9 mouse cellular contexts compared by ENCODE assay signal in the genomic region with DNA sequence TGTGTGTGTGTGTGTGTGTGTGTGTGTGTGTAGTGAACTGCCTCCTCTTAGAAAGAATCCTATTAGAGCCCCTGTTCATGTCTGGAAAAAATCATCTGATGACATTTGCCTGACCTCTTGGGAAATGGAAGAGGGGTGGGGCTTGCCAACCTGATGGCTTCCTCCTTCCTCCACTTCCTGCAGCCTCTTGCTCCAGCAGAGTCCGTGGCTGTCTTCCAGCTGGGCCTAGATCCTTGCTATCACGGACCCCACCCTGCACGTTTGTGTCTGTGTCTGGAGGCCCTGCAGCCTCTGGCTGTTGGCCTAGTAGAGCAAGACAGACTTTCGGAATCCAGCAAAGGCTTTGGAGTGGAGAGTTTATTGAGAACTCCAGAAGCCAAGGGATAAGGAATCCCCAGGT.
DNase-seq lines count a peak whose midpoint lies in the region; ATAC-seq and TF ChIP-seq lines count a peak whose summit lies in the region.
"Had no signal": no experiment of that assay in that cellular context is flagged by ENCODE, and none has a peak within 500 bp of the region (broad histone marks: within the 10 kb centered on the region; RNA-seq: fewer than 3 reads in every experiment).

No protein-coding gene starts in this region.

- ATAC-seq in embryonic facial prominence, embryonic 14.5 days (ENCODE audit: low read depth) = no peak

- peak overlapping the region; percentile 69 for H3K27ac ChIP-seq in embryonic facial prominence, embryonic 14.5 days (replicated peaks; ENCODE audit: low read depth, low read length)
- H3K27ac ChIP-seq: liver, embryonic 13.5 days had no signal

- no peak overlapping the region for H3K4me3 ChIP-seq in embryonic facial prominence, embryonic 14.5 days (ENCODE audit: low read depth, low read length)
- H3K4me3 ChIP-seq in lung, adult 2 months (replicated peaks; ENCODE audit: extremely low read depth, low read depth, low read length) = no peak overlapping the region
- H3K4me3 ChIP-seq: liver, embryonic 13.5 days had no signal

- no peak for TF ChIP-seq POLR2A in lung, adult 2 months (IDR thresholded peaks at IDR 0.05; ENCODE audit: borderline replicate concordance, extremely low read depth, low read depth, low read length)

- H3K4me1 ChIP-seq in embryonic facial prominence, embryonic 14.5 days (ENCODE audit: control insufficient read depth, insufficient read depth, low read length) = peaks cover 25% of the 10 kb centered on the region
- H3K4me1 ChIP-seq in lung, adult 2 months (ENCODE audit: control insufficient read depth, insufficient read depth, low read length) = peaks cover 9% of the 10 kb centered on the region
- H3K4me1 ChIP-seq: liver, embryonic 13.5 days had no signal

- peak; percentile 69 to 80 for DNase-seq in adrenal gland, adult (ENCODE audit: inconsistent age in 2 of 2, low spot score in 1 of 2)
- DNase-seq in embryonic facial prominence, embryonic 14.5 days (ENCODE audit: low spot score) = peak; percentile 82
- peak; percentile 79 to 82 for DNase-seq in heart, postnatal 14 days
- peak; percentile 61 for DNase-seq in lung, adult 2 months
- no peak for DNase-seq in layer of hippocampus, adult 18-20 months (ENCODE audit: low spot score in 2 of 2)
- DNase-seq in right cerebral cortex, postnatal 25 days = no peak
- DNase-seq in frontal cortex, postnatal 25 days (ENCODE audit: low spot score in 2 of 2) = no peak
- DNase-seq in layer of hippocampus, adult 11-12 months (ENCODE audit: low spot score) = no peak
- DNase-seq: liver, embryonic 13.5 days had no signal

- H3K4me2 ChIP-seq in embryonic facial prominence, embryonic 14.5 days (ENCODE audit: low read depth, low read length) = no peak overlapping the region
- H3K4me2 ChIP-seq: liver, embryonic 13.5 days had no signal

- intact Hi-C loops in heart, postnatal 14 days (cut with DNase I) = loop anchor here (5.0 kb wide), 1 partner anchor 124 kb away; no protein-coding TSS in a partner anchor

- no peak for TF ChIP-seq CTCF in lung, adult 2 months (IDR thresholded peaks at IDR 0.05; ENCODE audit: insufficient read depth, low read length)

- 26% methylated on average over 4 of the region's 4 CpGs for WGBS in embryonic facial prominence, embryonic 14.5 days
- WGBS in lung, adult 2 months = 9% methylated on average over 4 of the region's 4 CpGs

- H3K9ac ChIP-seq in embryonic facial prominence, embryonic 14.5 days (ENCODE audit: low read depth, low read length) = no peak overlapping the region
- H3K9ac ChIP-seq: liver, embryonic 13.5 days had no signal

- no peaks in the 10 kb centered on the region for H3K36me3 ChIP-seq in embryonic facial prominence, embryonic 14.5 days (ENCODE audit: control insufficient read depth, insufficient read depth, low read length)
- H3K36me3 ChIP-seq: liver, embryonic 13.5 days had no signal

- H3K9me3 ChIP-seq in embryonic facial prominence, embryonic 14.5 days (ENCODE audit: control insufficient read depth, low read length) = no peaks in the 10 kb centered on the region
- H3K9me3 ChIP-seq: liver, embryonic 13.5 days had no signal

- H3K27me3 ChIP-seq in embryonic facial prominence, embryonic 14.5 days (replicated peaks; ENCODE audit: control insufficient read depth, insufficient read depth, low read length) = no peaks in the 10 kb centered on the region
- H3K27me3 ChIP-seq: liver, embryonic 13.5 days had no signal

Comparison
In these comparisons a context has a peak if more than half of its experiments do, and no peak if none do; other contexts are left out.
1. DNase-seq: peak in adrenal gland, adult (2 of 2), embryonic facial prominence, embryonic 14.5 days (single experiment), heart, postnatal 14 days (2 of 2) and lung, adult 2 months (single experiment); none in layer of hippocampus, adult 18-20 months (0 of 2), right cerebral cortex, postnatal 25 days (single experiment), frontal cortex, postnatal 25 days (0 of 2) and layer of hippocampus, adult 11-12 months (single experiment).